Mouse (Mus musculus) kidney, adult 8-10 months (tissue): ENCODE data around the gene Slc37a1.

Source experiments
- DNase-seq, 2 experiments: peaks; one replicate each; pipeline ENCODE4 v3.0.0; 2022

The Slc37a1 gene

GRCm38 (mm10) chr17:31355792-31356502 lies 69.4 kb downstream of the Slc37a1 start:
- no peak for DNase-seq

GRCm38 (mm10) chr17:31360582-31360981 lies 74.0 kb downstream of the Slc37a1 start:
- no peak for DNase-seq

GRCm38 (mm10) chr17:31365586-31366166 lies 79.1 kb downstream of the Slc37a1 start:
- DNase-seq: no peak

- no peak for DNase-seq
Measured at GRCm38 (mm10) chr17:31370221-31370620, 83.6 kb downstream of the Slc37a1 start.

GRCm38 (mm10) chr17:31370931-31371330 lies 84.3 kb downstream of the Slc37a1 start:
- no peak for DNase-seq

GRCm38 (mm10) chr17:31377961-31378360 lies 91.4 kb downstream of the Slc37a1 start:
- DNase-seq: peak in 1 of 2 experiments; percentile 69

GRCm38 (mm10) chr17:31378361-31378761 lies 91.8 kb downstream of the Slc37a1 start:
- DNase-seq: no peak

- DNase-seq: no peak
Measured at GRCm38 (mm10) chr17:31379086-31379485, 92.5 kb downstream of the Slc37a1 start.

GRCm38 (mm10) chr17:31379863-31380262 lies 93.3 kb downstream of the Slc37a1 start:
- no peak for DNase-seq

- DNase-seq: peak; percentile 76 to 79
Measured at GRCm38 (mm10) chr17:31383320-31383719, 96.7 kb downstream of the Slc37a1 start.

- no peak for DNase-seq
Measured at GRCm38 (mm10) chr17:31384968-31385627, 98.5 kb downstream of the Slc37a1 start.

- peak; percentile 64 to 77 for DNase-seq
Measured at GRCm38 (mm10) chr17:31385671-31386665, 99.4 kb downstream of the Slc37a1 start, which contains the start of gene Pde9a. Gene Pde9a, plus strand, starts transcription at chr17:31386210.

- no peak for DNase-seq
Measured at GRCm38 (mm10) chr17:31386766-31387275, 100.2 kb downstream of the Slc37a1 start.

- DNase-seq: no peak
Measured at GRCm38 (mm10) chr17:31389432-31390050, 102.9 kb downstream of the Slc37a1 start.

GRCm38 (mm10) chr17:31391462-31391861 lies 104.9 kb downstream of the Slc37a1 start:
- DNase-seq: peak; percentile 51 to 61

GRCm38 (mm10) chr17:31392041-31392440 lies 105.4 kb downstream of the Slc37a1 start:
- DNase-seq: no peak

GRCm38 (mm10) chr17:31393811-31394210 lies 107.2 kb downstream of the Slc37a1 start:
- no peak for DNase-seq

- DNase-seq: no peak
Measured at GRCm38 (mm10) chr17:31400294-31400693, 113.7 kb downstream of the Slc37a1 start.
